Mouse (Mus musculus) layer of hippocampus, adult 11-12 months (tissue): ENCODE data around the gene 1700017B05Rik.
A peak's percentile ranks its signal among the peaks of the same experiment; 100 is the strongest.

Source experiments
- DNase-seq: peaks from one replicate; pipeline ENCODE4 v3.0.0; 2022; ENCODE audit warnings: low spot score

The 1700017B05Rik gene

GRCm38 (mm10) chr9:57272902-57273804 is 10.7 kb upstream of the 1700017B05Rik start:
- no peak for DNase-seq

- no peak for DNase-seq
Observed at GRCm38 (mm10) chr9:57271837-57272562, 9.6 kb upstream of the 1700017B05Rik start.

- no peak for DNase-seq
Observed at GRCm38 (mm10) chr9:57271081-57271480, 8.7 kb upstream of the 1700017B05Rik start.

GRCm38 (mm10) chr9:57270399-57270798 is 8.0 kb upstream of the 1700017B05Rik start:
- DNase-seq, result no peak

GRCm38 (mm10) chr9:57269384-57269783 is 7.0 kb upstream of the 1700017B05Rik start:
- DNase-seq, result no peak

GRCm38 (mm10) chr9:57268575-57268974 is 6.2 kb upstream of the 1700017B05Rik start:
- no peak for DNase-seq

GRCm38 (mm10) chr9:57268078-57268477 is 5.7 kb upstream of the 1700017B05Rik start:
- DNase-seq, result no peak

GRCm38 (mm10) chr9:57267421-57267820 is 5.0 kb upstream of the 1700017B05Rik start:
- DNase-seq, result no peak

GRCm38 (mm10) chr9:57265125-57265524 is 2.7 kb upstream of the 1700017B05Rik start:
- DNase-seq, result no peak

GRCm38 (mm10) chr9:57262795-57263684 is 628 bp upstream of the 1700017B05Rik start:
- no peak for DNase-seq

- peak; percentile 68 for DNase-seq
Observed at GRCm38 (mm10) chr9:57261516-57261912, 898 bp downstream of the 1700017B05Rik start.

- DNase-seq, result no peak
Observed at GRCm38 (mm10) chr9:57260940-57261339, 1.5 kb downstream of the 1700017B05Rik start.

- peak; percentile 94 for DNase-seq
Observed at GRCm38 (mm10) chr9:57259736-57260135, 2.7 kb downstream of the 1700017B05Rik start.

GRCm38 (mm10) chr9:57257627-57258026 is 4.8 kb downstream of the 1700017B05Rik start:
- DNase-seq, result no peak

- DNase-seq, result no peak
Observed at GRCm38 (mm10) chr9:57256861-57257260, 5.6 kb downstream of the 1700017B05Rik start.

- no peak for DNase-seq
Observed at GRCm38 (mm10) chr9:57256309-57256708, 6.1 kb downstream of the 1700017B05Rik start.

- DNase-seq, result no peak
Observed at GRCm38 (mm10) chr9:57254823-57255495, 7.5 kb downstream of the 1700017B05Rik start.

GRCm38 (mm10) chr9:57254061-57254460 is 8.4 kb downstream of the 1700017B05Rik start:
- no peak for DNase-seq

- DNase-seq, result no peak
Observed at GRCm38 (mm10) chr9:57251139-57251538, 11.3 kb downstream of the 1700017B05Rik start.

GRCm38 (mm10) chr9:57250026-57250425 is 12.4 kb downstream of the 1700017B05Rik start:
- DNase-seq, result no peak
